Mouse (Mus musculus): Measurements from ENCODE around the gene Nop2. TPM values are rescaled to one million over a fixed set of nuclear protein-coding genes. Genes with fewer than 3 reads are reported as not detected.

The Nop2 gene
- polyA plus RNA-seq, 1 experiment from 2014 or later: 49.3 TPM

DNA sequence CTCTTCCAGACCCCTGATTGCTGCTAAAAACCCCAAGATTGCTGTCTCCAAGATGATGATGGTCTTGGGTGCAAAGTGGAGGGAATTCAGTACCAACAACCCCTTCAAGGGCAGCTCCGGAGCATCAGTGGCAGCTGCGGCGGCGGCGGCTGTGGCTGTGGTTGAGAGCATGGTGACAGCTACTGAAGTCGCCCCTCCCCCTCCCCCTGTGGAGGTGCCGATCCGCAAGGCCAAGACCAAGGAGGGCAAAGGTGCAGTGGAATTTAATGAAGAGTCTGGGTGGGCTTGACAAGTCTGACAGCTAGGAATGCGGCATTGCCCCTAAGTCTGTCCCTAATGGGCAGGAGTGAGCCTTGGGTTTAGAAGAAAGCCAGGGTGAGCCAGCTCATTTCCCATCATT, 30.3 kb upstream of the Nop2 start:
- no peak for ATAC-seq
- Histone ChIP-seq H3K27me3 (ENCODE audit: control insufficient read depth, insufficient read depth, low read depth, low read length) (no peaks in the 10 kb centered on the region), H3K4me3 (ENCODE audit: low read depth, low read length) (no peak overlapping the region), H3K9ac (ENCODE audit: low read depth, low read length) (no peak overlapping the region), H3K27ac (ENCODE audit: low read length) (no peak overlapping the region), H3K36me3 (ENCODE audit: control insufficient read depth, insufficient read depth, low read length) (peaks cover 43% of the 10 kb centered on the region), H3K4me1 (ENCODE audit: control insufficient read depth, insufficient read depth, low read length) (peaks cover 26% of the 10 kb centered on the region), H3K9me3 (replicated peaks; ENCODE audit: control insufficient read depth, low read length, poor library complexity, severe bottlenecking) (no peaks in the 10 kb centered on the region), H3K4me2 (ENCODE audit: low read length) (no peak overlapping the region)
- 92% methylated on average over 9 of the region's 9 CpGs for WGBS

DNA sequence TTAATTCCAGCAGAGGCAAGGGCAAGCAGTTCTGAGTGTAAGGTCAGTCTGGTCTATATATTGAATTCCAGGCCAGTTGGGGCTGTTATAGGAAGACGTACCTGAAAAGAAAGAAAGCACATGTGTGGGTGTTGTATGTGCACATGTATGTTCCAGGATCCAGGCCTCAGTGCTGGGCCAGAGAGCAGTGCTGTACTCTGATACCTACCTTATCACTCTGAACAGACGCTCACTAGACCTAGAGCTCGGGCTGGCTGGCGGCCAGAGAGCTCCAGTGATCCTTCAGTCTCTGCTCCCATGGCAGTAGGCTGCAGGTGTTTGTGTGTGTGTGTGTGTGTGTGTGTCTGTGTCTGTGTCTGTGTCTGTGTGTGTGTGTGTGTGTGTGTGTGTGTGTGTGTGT, 27.5 kb upstream of the Nop2 start:
- Histone ChIP-seq H3K27me3 (ENCODE audit: control insufficient read depth, insufficient read depth, low read depth, low read length) (no peaks in the 10 kb centered on the region), H3K4me3 (ENCODE audit: low read depth, low read length) (no peak overlapping the region), H3K4me2 (ENCODE audit: low read length) (no peak overlapping the region), H3K4me1 (ENCODE audit: control insufficient read depth, insufficient read depth, low read length) (peaks cover 8% of the 10 kb centered on the region), H3K27ac (ENCODE audit: low read length) (no peak overlapping the region), H3K9ac (ENCODE audit: low read depth, low read length) (no peak overlapping the region), H3K36me3 (ENCODE audit: control insufficient read depth, insufficient read depth, low read length) (peaks cover 71% of the 10 kb centered on the region), H3K9me3 (replicated peaks; ENCODE audit: control insufficient read depth, low read length, poor library complexity, severe bottlenecking) (no peaks in the 10 kb centered on the region)
- no peak for ATAC-seq
- WGBS: 91% methylated on average over 4 of the region's 4 CpGs

DNA sequence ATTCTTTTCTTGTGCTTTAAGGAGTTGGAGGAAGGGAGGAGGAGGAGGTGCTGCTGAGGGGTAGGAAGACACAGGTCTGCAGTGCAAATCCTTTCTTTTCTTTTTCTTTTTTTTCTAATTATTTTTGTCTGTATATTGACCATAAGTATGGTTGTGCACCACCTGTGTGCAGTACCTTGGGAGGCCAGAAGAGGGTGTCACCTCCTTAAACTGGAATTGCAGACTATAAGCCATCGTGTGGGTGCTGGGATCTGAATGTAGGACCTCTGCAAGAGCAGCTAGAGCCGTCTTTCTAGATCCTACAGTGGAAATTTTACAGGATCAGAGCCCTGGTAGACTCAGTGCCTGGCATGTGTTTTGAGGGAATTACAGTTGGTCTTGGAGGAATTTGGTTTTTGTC, 24.0 kb upstream of the Nop2 start:
- no peaks in the 10 kb centered on the region for H3K4me1 ChIP-seq (ENCODE audit: control insufficient read depth, insufficient read depth, low read length)
- no peak for ATAC-seq
- no peak overlapping the region for H3K4me3 ChIP-seq (ENCODE audit: low read depth, low read length)
- no peak overlapping the region for H3K4me2 ChIP-seq (ENCODE audit: low read length)
- H3K36me3 ChIP-seq (ENCODE audit: control insufficient read depth, insufficient read depth, low read length): peaks cover 80% of the 10 kb centered on the region
- WGBS: 94% methylated on average over 2 of the region's 2 CpGs
- no peaks in the 10 kb centered on the region for H3K9me3 ChIP-seq (replicated peaks; ENCODE audit: control insufficient read depth, low read length, poor library complexity, severe bottlenecking)
- H3K9ac ChIP-seq (ENCODE audit: low read depth, low read length): no peak overlapping the region
- H3K27ac ChIP-seq (ENCODE audit: low read length): no peak overlapping the region
- H3K27me3 ChIP-seq (ENCODE audit: control insufficient read depth, insufficient read depth, low read depth, low read length): no peaks in the 10 kb centered on the region

DNA sequence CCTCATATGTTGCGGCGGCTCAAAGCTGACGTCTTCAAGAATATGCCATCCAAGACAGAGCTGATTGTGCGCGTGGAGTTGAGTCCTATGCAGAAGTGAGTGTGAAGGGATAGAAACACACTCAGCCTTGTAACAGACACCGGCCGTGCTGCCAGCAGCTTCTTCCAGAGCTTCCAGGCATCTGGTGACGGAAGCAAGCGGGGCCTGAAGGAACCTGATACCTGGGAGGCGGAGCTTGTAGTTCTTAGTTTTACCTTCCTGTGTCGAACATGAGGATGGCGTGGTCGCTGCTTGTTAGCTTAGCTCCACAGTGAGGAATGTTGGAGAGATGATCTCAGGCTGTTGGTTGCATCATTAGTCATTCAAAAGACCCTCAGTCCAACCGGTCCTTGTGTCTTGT, 22.3 kb upstream of the Nop2 start:
- Histone ChIP-seq H3K4me2 (ENCODE audit: low read length) (no peak overlapping the region), H3K27ac (ENCODE audit: low read length) (no peak overlapping the region), H3K4me1 (ENCODE audit: control insufficient read depth, insufficient read depth, low read length) (no peaks in the 10 kb centered on the region), H3K9ac (ENCODE audit: low read depth, low read length) (no peak overlapping the region), H3K9me3 (replicated peaks; ENCODE audit: control insufficient read depth, low read length, poor library complexity, severe bottlenecking) (no peaks in the 10 kb centered on the region), H3K36me3 (ENCODE audit: control insufficient read depth, insufficient read depth, low read length) (peaks cover 85% of the 10 kb centered on the region), H3K27me3 (ENCODE audit: control insufficient read depth, insufficient read depth, low read depth, low read length) (no peaks in the 10 kb centered on the region), H3K4me3 (ENCODE audit: low read depth, low read length) (no peak overlapping the region)
- ATAC-seq: no peak
- 90% methylated on average over 14 of the region's 14 CpGs for WGBS

DNA sequence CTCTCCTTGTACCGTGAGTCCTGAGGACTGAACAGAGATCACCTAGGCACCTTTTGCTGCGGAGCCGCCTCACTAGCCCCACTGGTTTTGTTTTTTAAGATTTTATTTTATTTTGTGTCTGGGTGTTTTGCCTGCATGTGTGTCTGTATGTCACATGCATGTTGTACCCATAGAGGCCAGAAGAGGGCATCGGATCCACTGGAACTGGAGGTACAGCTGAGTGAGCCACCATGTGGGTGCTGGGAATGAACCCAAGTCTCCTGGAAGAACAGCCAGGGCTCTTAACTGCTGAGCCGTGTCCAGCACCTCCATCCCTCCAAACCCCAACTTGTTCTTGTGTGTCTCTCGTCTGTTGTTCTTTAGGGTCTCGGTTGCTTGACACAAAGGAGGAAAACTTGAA, 20.8 kb upstream of the Nop2 start:
- no peak for ATAC-seq
- no peaks in the 10 kb centered on the region for H3K4me1 ChIP-seq (ENCODE audit: control insufficient read depth, insufficient read depth, low read length)
- 91% methylated on average over 7 of the region's 7 CpGs for WGBS
- peaks cover 79% of the 10 kb centered on the region for H3K36me3 ChIP-seq (ENCODE audit: control insufficient read depth, insufficient read depth, low read length)
- H3K9me3 ChIP-seq (replicated peaks; ENCODE audit: control insufficient read depth, low read length, poor library complexity, severe bottlenecking): no peaks in the 10 kb centered on the region
- no peak overlapping the region for H3K9ac ChIP-seq (ENCODE audit: low read depth, low read length)
- H3K27me3 ChIP-seq (ENCODE audit: control insufficient read depth, insufficient read depth, low read depth, low read length): no peaks in the 10 kb centered on the region
- no peak overlapping the region for H3K27ac ChIP-seq (ENCODE audit: low read length)
- no peak overlapping the region for H3K4me3 ChIP-seq (ENCODE audit: low read depth, low read length)
- no peak overlapping the region for H3K4me2 ChIP-seq (ENCODE audit: low read length)

DNA sequence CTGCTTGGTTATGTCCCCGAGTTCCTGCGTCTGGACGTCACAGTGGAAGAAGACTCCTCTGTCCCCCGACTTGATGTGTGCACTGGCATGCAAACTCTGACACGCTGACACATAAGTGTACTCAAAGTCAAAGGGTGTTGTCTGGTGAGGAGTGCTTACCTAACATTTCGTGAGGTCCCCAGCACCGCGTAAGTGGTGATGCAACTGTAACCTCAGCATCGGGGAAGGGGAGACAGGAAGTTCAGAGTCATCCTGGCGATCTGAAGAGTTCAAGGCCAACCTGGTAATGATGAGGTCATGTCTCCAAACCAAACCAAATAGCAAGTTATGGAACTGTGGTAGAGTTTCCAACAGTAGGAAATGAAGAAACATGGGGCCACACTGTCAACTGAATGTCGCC, 19.2 kb upstream of the Nop2 start:
- H3K9ac ChIP-seq (ENCODE audit: low read depth, low read length): no peak overlapping the region
- H3K27ac ChIP-seq (ENCODE audit: low read length): no peak overlapping the region
- no peaks in the 10 kb centered on the region for H3K9me3 ChIP-seq (replicated peaks; ENCODE audit: control insufficient read depth, low read length, poor library complexity, severe bottlenecking)
- no peak overlapping the region for H3K4me3 ChIP-seq (ENCODE audit: low read depth, low read length)
- no peaks in the 10 kb centered on the region for H3K27me3 ChIP-seq (ENCODE audit: control insufficient read depth, insufficient read depth, low read depth, low read length)
- no peaks in the 10 kb centered on the region for H3K4me1 ChIP-seq (ENCODE audit: control insufficient read depth, insufficient read depth, low read length)
- peaks cover 67% of the 10 kb centered on the region for H3K36me3 ChIP-seq (ENCODE audit: control insufficient read depth, insufficient read depth, low read length)
- ATAC-seq: no peak
- 92% methylated on average over 11 of the region's 11 CpGs for WGBS
- no peak overlapping the region for H3K4me2 ChIP-seq (ENCODE audit: low read length)

DNA sequence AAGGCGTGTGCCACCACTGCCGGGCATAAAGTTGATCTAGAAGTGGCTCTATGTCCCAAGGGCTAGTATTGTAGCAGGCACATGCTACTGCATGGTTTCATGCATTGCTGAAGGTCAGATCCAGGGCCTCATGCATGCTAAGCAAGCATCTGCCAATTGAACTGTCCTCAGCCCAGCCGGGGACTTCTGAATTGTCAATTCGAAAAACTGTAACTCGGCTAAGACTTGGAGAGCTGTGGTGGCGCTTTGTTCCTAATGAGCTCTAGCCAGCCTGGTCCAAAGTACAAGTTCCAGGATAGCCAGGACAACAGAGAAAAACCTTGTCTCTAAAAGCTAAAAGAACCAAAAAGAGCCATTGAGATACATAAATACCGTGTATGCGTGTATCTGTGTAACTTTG, 12.3 kb upstream of the Nop2 start:
- WGBS: 90% methylated on average over 8 of the region's 8 CpGs
- no peak for ATAC-seq
- no peak overlapping the region for H3K4me2 ChIP-seq (ENCODE audit: low read length)

DNA sequence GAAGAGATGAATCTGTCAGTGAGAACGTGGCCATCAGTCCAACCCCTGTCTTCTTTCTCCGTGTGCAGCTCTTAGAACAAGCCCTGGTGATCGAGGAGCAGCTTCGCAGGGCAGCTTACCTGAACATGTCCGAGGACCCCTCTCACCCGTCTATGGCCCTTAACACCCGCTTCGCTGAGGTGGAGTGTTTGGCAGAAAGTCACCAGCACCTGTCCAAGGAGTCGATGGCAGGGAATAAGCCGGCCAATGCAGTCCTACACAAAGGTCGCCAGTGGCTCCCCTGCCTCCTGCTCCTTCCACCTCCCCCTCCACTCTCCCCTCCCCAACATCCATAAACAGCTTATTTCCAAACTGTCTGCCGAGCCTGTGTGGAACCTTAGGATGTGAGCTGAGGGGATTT, 3.0 kb upstream of the Nop2 start:
- Histone ChIP-seq H3K27ac (ENCODE audit: low read length) (no peak overlapping the region), H3K9me3 (replicated peaks; ENCODE audit: control insufficient read depth, low read length, poor library complexity, severe bottlenecking) (no peaks in the 10 kb centered on the region), H3K4me3 (ENCODE audit: low read depth, low read length) (no peak overlapping the region), H3K4me2 (ENCODE audit: low read length) (no peak overlapping the region), H3K4me1 (ENCODE audit: control insufficient read depth, insufficient read depth, low read length) (peaks cover 16% of the 10 kb centered on the region), H3K27me3 (ENCODE audit: control insufficient read depth, insufficient read depth, low read depth, low read length) (no peaks in the 10 kb centered on the region), H3K36me3 (ENCODE audit: control insufficient read depth, insufficient read depth, low read length) (peaks cover 35% of the 10 kb centered on the region), H3K9ac (ENCODE audit: low read depth, low read length) (no peak overlapping the region)
- ATAC-seq: no peak
- 91% methylated on average over 12 of the region's 12 CpGs for WGBS

More for the DNA sequence above, 12.3 kb upstream of the Nop2 start:
- Histone ChIP-seq H3K36me3 (ENCODE audit: control insufficient read depth, insufficient read depth, low read length) (peaks cover 54% of the 10 kb centered on the region), H3K27me3 (ENCODE audit: control insufficient read depth, insufficient read depth, low read depth, low read length) (no peaks in the 10 kb centered on the region), H3K4me1 (ENCODE audit: control insufficient read depth, insufficient read depth, low read length) (no peaks in the 10 kb centered on the region), H3K9me3 (replicated peaks; ENCODE audit: control insufficient read depth, low read length, poor library complexity, severe bottlenecking) (no peaks in the 10 kb centered on the region), H3K27ac (ENCODE audit: low read length) (no peak overlapping the region), H3K9ac (ENCODE audit: low read depth, low read length) (no peak overlapping the region), H3K4me3 (ENCODE audit: low read depth, low read length) (no peak overlapping the region)

DNA sequence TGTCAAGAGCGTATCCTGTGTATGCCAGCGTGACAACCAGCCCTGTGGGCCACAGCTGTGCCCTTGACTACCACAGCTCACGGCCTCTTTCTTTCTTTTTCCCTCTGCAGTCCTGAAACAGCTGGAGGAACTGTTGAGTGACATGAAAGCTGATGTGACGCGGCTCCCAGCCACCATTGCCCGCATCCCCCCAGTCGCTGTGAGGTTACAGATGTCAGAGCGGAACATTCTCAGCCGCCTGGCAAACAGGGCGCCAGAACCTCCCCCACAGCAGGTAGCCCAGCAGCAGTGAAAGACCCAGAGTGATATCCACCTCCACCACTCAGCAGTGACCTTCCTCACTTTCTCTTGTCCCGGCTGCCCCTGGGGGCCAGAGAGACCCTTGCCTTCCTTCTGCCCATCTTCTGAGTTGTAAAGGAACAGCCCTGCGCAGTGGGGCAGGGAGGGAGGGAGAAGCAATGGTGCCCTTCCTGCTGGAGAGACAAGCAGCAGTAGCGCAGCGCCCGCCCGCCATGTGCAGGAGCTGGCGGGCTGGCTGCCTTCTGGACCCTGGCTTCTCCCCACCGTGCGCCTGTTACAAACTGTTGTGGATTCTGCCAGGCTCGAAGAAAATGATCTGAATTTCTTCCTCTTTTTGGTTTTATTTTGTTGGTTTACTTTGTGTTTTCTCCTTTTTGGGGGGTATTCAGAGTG, 1.9 kb upstream of the Nop2 start:
- H3K36me3 ChIP-seq (ENCODE audit: control insufficient read depth, insufficient read depth, low read length): peaks cover 36% of the 10 kb centered on the region
- ATAC-seq: no peak

More for the DNA sequence above, 1.9 kb upstream of the Nop2 start:
- Histone ChIP-seq H3K9ac (ENCODE audit: low read depth, low read length) (no peak overlapping the region), H3K4me3 (ENCODE audit: low read depth, low read length) (no peak overlapping the region), H3K9me3 (replicated peaks; ENCODE audit: control insufficient read depth, low read length, poor library complexity, severe bottlenecking) (no peaks in the 10 kb centered on the region), H3K4me2 (ENCODE audit: low read length) (no peak overlapping the region), H3K27ac (ENCODE audit: low read length) (no peak overlapping the region), H3K27me3 (ENCODE audit: control insufficient read depth, insufficient read depth, low read depth, low read length) (no peaks in the 10 kb centered on the region), H3K4me1 (ENCODE audit: control insufficient read depth, insufficient read depth, low read length) (peaks cover 16% of the 10 kb centered on the region)
- 89% methylated on average over 20 of the region's 20 CpGs for WGBS
